Mouse (Mus musculus) 3T3-L1 (cell line): ENCODE measurements around the gene Lrrc8d.
A peak's percentile ranks its signal among the peaks of the same experiment; 100 is the strongest.

Experiments
- DNase-seq: peaks from one replicate; pipeline ENCODE4 v3.0.0-alpha.2; 2015; ENCODE audit warnings: low read depth, low spot score

Gene Lrrc8d

DNA sequence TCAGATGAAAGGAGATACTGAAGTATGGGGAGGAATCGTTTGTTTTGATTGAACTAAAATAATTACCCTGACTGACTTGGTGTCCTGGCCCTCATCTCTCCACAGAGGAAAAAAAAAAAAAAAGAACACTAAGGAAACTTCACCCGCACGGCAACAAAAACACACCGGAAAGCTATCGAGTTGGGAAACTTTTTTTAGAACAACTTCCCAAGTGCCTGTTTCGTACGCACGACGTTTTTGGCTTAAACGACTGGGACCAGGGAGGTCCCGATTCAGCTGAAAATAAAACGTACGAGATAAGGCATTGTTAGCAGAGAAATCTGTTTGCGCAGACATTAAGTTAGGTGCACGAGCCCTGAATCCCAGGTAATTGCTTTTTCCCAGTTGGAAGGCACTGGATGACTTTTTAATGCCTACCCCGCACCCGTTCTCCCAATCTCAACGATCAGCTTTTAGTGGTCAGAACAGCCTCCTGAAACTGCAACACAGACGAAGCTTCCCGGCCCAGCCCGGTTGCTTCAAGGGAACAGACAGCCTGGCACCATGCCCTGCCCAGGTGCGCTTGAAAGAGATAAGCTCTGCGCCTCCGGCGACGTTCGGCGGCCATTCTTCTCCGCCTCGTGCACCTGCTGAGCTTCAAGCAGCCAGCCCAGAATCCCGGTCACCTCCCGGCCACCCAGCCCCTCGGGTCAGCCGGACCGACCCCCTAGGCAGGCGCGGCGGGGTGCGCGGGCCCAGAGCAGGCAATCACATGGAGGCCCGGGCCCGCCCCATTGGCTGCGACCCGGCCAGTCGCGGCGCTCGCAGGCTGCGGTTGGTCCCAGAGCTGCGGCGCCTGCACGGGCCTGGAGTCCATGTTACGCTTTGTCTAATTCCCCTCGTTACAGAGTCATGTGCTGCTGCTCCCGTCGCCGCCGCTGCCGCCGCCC lies at the start of gene Lrrc8d:
TSS of gene Lrrc8d (plus strand) at position 829 of the 929 bp plus-strand sequence.
- peak; percentile 66 for DNase-seq

DNA sequence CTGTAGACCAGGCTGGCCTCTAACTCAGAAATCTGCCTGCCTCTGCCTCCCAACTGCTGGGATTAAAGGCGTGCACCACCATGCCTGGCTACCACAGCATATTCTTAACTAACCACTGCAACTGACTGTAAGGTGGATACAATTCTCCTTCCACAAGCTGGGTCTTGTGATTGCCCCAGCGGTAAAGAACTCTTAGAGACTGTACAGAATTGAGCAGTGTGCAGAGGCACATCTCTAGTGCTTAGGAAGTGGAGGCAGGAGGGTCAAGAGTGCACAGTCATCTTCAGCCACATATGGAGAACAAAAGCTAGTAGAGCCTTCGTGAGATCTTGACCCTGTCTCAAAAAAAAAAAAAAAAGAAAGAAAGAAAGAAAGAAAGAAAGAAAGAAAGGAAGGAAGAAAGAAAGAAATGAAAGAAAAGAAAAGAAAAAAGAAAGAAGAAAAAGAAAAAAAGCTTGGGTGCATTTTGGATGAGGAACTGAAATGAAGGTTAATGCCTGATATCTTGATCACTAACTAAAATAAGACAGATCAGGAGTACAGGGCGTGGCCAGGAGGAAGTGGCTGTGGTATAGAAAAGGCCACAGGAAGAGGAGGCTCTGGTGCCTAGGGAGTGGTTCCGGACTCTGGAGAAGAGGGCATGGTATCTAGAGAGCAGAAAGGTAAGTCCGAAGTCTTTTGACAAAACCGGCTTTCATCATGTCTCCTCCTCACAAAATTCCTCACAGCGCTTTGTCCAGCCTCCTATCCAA lies 48.9 kb upstream of the Lrrc8d start:
- DNase-seq, result no peak

DNA sequence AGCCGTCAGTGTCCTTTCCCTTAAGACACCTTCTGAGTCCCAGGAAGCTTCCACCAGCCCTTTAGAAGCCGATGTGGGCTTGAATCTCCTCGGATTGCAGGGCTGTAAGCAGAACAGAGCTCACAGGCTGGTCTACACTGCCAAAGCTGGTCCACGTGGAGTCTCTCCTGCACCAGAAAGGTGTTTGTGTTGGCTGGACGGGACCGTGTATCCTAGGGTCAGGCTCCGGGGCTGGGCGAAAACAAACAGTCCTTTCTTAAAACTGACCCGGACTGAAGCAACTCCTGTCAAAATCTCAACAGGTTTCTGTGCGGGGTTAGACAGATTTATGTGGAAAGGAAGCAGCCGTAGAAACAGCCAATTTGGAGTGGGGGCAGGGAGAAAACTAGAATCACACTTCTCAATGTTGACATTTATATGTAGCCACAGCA lies 48.2 kb upstream of the Lrrc8d start:
- DNase-seq, result no peak

DNA sequence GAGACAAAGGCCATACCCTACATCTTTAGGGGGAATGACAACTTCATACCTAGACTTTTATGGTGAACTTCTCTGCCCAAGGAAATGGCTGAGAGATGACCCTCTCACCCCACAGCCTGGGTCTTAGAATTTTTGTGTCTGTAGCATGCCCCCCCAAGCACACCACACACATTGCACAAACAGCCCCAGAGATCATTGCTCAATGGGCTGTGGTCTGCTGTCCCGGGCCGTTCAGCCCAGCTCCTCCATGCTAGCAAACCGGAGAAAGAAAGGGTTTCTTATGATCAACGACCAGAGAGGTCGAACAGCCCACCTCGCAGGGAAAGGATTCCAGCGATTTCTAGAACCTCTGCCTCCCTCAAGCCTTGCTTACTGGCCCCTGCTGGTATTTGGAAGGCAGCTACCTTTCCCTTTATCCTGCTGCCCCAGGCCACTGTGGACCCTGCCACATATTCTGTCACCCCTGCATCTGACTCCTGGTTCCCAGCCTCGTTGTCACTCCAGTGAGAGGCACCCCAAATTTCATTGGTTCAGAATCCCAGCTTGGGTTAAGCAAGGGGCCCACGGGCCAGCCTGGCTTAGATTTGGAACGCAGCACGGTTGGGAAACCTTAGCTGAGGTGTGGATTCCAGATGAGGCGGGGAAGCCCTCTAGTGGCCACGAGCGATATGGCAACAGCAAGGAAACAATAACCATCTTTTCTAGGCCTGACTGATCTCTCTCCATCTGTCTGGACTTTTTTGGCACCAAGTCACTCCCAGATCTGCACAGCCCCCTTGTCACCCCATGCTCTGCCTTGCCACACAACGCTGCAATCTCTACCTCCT lies 45.3 kb upstream of the Lrrc8d start:
- DNase-seq, result peak; percentile 87

DNA sequence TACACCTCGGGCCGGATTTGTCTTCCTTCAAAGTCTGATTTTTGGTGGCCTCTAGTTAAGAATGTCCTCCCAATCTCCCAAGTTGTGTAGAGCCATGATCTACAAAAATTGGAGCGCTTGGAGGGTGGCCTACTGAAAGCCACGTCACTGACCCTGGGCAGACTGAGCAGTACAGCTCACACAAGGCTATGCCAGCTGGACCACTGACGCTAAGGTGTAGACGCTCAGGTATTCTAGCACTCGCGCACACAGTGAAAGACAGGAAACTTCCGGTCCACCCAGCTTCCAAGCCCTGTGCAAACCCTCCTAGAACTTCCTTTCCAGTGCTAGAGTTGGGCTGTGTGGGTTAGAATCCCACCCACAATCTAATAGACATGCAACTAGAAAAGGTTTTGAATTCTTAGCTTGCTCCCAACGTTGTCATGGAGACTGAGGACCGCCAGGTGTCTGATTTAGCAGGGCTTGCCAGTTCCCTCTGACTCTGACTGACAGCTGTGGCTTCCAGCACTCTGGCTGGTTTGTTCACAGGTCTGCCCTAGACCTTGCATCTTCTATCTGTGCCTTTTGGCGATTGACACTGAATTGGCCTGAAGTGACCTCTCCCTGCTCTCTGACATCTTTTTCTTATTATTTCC lies 44.6 kb upstream of the Lrrc8d start:
- no peak for DNase-seq

DNA sequence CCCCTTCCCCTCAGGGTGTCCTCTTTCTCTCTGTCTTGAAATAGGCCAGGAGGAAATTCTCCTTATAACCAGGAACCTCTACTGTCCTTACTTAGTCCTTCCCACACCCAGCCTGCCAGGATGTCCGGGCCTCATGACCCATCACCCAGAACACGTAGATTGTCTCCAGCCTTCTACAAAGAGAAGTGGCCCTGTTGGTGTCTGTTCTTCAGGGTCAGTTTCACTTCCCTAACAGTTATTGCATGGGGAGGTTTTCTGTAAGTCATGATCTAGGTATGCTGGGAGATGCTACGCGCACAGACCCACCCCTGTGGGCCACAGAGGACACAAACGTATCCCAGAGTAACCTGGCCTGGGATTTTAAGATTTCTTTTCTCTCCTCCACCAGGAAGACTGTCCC lies 37.9 kb upstream of the Lrrc8d start:
- DNase-seq, result no peak

DNA sequence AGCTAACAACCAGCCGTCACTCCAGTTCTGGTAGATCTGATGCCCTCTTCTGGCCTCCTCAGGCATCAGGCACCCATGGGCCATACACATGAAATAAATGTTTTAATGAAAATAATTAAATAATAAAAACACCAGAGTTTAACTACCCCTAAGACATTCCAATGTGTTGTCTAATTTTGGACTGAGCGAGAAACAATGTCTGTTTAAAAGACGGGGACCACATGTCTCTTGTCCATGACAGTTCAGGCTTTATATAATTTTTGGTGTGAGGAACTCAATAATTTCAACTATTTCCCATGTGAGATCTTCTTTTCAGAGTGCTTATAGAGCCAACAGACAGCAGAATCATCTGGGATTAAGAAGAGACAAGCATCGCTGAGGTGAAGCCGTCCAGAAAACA lies 32.8 kb upstream of the Lrrc8d start:
- no peak for DNase-seq

DNA sequence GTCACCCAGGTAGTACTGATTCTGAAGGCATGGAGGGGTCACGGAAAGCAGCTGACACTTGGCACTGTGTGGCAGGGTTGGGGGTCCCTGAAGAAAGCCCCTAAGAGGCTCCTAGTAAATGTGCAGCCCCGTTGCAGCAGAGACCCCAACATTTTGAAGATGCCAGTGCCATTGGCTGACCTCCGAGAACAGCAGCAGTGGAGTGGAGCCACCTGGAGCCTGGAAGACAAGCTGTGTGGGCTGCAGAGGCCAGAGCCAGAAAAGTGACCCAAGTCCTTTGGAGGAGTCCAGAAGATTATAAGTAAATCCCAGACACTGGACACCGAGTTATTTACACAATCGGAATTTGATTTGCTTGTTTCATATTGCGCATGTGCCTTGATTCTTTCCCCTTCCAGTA lies 32.4 kb upstream of the Lrrc8d start:
- DNase-seq, result no peak

DNA sequence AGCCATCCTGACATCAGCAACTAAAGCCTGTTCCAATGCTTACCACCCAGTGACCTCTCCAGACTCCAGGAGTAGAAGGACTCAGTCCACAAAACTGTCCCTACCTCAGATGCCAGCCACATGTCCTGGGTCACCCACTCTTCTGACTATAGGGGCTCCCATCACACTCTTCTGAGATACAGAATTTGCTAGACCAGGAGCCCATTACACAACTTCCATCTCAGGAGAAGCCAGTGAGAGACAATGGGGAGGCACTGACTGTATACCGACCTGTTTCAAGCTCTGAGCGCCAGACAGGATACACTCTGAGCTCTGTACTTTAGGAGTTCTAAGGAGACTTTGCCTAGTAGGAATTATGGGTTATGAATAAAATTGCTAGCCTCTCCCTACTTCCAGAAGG lies 30.7 kb upstream of the Lrrc8d start:
- DNase-seq, result no peak

DNA sequence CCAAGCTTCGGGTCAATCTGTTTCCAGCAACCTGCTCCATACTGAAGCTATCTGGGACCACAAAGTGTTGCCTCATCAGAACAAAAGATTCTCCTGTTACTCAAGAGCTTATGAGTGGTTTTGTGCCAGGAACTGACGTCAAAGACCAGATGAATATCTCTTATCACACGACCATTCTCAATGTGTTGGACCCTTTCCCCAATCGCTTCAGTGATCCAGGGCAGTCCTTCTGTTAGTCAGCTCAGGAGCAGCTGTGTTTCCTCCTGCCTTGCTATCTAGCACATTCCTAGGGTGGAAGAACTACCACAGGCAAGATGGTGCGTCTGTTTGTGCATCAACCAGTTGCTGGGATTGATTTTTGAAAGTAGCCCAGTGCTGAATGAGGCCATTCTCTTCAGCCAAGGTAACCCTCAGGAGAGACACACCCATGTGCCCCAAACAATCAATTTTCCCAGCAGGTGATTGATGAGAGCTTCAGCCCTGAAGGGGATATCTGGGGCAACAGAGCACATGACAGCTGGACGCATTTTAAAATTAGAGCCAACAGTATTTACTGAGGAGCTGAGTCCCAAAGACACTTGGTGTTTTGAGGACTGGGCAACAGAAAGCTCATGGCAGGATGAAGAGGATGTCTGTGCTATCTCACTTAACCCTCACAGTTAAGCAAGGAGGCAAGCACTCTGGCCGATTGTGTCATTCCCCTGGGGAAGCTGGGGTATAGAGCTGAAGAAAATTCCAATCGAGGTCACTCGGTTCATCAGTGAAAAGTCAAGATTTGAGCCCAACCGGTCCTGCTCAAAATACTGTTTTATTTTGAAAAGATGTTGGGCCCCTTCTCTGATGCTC lies 30.0 kb upstream of the Lrrc8d start:
- peak; percentile 29 for DNase-seq

DNA sequence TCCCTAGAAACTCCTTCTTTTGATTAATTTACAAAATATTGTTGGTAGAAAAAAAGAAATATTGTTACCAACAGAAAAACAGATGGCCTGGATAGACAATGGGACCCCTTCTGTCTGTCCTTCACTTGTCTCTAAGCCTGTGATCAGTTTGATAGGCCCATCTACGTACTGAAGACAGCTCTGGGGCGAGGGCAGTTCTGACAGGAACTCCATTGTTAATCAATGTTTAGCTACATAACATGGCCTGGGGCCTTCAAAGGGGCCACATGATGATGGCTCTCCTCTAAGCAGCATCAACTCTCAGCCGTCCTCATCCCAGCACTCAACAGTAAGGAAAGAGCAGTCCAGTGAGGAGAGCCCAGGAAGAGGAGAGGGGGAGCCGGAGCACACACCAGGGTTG lies 27.4 kb upstream of the Lrrc8d start:
- no peak for DNase-seq

DNA sequence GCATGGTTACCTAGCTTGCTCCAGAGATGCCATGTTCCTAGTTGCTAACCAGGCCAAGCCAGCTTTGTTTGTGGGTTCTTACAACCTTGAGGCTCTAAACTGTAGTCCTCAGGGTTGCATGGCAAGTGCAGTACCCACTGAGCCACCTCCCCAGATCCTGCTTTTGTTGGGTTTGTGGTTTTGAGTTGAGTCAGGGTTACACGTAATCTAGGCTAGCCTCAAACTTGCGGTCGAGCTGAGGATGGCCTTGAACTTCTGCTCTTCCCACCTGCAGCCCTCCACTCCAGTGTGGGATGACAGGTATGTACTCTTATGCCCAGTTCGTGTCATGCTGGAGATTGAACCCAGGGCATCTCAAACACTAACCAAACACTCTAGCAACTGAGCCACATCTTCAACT lies 24.3 kb upstream of the Lrrc8d start:
- no peak for DNase-seq

DNA sequence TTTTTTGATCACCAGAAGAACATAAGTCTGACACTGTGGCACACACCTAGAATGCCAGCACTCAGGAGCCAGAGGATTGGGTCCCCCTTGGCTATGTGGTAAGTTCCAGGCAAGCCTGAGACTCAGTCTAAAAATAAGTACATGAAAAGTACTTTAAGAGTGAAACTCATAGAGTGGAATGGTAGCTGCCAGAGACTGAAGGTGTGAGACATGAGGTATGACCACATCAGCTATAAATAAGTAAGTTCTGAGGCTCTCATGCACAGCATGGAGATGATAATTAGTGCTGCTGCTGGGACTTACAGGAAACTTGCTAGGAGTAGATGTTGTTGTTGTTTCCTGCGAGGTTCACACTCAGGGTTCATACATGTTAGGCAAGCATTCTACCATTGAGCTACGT lies 22.7 kb upstream of the Lrrc8d start:
- DNase-seq, result no peak

DNA sequence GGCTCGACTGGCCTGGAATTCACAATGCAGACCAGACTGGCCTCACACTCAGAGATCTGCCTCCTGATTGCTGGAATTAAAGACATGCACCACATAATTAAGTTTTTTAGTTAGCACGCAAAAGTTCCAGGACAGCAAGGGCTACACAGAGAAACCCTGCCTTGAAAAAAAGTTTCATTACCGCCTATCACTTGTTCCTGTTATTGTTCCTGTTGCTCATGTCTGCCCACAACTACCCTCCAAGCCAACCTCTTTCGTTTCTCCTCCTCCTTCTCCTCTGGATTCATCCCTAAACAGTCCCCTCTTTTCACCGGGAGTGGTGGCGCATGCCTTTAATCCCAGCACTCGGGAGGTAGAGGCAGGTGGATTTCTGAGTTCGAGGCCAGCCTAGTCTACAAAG lies 21.5 kb upstream of the Lrrc8d start:
- no peak for DNase-seq

DNA sequence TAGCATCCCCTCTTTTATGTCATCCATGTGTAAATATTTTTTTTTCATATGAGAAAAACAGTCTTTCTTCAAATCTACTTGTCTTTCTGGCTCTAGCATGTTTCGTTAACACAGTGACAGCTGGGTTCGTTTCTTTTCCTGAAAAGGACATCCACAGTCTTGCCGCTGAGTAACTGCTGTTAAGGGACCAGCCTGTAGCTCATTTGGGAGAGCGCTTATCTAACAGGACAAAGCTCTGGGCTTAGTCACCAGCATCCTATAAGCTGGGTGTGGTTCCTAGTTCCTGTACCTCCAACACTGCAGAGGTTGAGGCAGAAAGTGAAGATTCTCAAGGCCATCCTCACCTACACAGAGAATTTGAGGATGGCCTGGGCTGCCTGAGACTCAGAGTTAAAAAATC lies 20.5 kb upstream of the Lrrc8d start:
- peak; percentile 25 for DNase-seq

DNA sequence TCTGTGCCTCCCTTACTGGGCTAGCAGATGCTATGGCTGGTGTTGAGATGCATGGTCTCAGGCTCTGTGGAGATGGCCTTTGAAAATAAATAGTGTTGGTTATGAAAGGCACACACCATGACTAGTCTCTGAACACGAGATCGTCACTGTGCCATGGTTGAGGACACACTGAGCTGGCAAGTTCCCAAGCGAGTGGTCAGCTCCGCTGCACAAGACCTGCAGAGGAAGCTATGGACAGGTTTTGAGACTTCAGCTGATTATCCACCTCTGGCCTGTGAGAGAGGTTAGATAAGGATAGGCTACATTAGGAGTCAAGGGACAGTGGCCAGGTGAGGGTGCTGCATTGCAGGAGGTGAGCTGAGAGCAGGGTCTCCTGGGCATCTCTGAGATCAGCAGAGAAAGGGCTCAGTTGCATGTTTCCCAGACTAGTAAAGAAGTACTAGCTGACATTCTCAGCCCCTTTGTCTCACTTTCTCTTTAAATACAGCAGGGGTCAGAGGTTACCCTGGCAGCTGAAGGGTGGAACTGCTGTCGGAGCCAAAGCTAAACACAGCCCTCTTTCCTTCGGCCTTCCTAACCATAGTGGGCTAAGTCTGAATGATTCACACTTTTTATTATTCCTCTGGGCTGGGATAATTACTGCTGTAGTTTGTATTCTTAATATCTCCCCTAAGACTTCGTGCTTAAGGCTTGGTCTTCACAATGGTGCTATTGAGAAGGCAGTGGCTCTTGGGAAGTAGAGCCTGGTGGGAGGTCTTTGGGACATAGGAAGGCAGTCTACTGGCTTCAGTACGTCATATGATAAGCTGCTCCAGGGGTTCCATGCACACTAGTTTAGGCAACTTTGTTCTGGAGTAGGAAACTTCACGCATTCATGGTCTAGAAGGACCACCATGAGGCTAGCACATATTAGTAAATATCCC lies 19.6 kb upstream of the Lrrc8d start:
- no peak for DNase-seq

DNA sequence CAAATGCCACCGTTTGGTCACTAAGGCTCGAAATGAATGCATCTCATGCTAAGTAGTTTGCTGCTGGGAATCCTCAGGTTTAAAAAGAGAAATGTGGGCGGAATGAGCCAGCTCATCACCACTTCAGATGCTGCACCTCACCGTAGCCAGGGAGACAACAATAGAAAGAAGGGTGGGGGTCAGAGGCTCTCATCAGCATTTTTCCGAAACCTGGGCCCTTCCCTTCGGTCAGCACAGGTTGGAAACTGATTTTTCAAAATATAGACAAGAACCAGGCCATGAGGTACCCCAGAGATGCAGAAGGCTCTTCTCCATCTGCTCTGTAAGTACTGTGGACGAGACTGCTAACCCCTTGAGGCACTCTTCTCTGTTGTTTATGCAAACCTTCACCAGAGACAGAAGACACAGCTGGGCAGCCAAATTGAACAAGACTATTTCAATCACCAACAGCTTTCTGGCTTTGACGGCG lies 17.6 kb upstream of the Lrrc8d start:
- no peak for DNase-seq

DNA sequence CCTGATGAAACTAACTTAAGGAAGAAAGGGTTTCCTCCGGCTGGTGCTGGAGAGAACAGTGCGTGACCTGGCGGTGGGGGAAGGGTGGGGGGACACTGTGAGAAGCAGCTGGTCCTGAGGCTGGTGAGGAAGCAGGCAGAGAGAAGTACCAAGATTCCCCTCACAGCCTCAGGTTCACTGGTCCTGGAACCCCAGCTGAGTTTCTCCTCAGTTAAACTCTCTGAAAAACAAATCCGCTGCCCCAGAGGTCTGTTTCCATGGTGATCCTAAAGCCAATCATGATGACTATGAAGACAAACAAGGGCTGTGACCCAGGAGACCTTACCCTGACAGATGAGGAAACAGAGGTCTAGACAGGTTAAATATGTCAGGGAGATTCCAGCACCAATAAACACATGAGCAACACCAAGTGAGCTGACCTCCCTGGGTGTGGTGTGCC lies 15.8 kb upstream of the Lrrc8d start:
- no peak for DNase-seq

DNA sequence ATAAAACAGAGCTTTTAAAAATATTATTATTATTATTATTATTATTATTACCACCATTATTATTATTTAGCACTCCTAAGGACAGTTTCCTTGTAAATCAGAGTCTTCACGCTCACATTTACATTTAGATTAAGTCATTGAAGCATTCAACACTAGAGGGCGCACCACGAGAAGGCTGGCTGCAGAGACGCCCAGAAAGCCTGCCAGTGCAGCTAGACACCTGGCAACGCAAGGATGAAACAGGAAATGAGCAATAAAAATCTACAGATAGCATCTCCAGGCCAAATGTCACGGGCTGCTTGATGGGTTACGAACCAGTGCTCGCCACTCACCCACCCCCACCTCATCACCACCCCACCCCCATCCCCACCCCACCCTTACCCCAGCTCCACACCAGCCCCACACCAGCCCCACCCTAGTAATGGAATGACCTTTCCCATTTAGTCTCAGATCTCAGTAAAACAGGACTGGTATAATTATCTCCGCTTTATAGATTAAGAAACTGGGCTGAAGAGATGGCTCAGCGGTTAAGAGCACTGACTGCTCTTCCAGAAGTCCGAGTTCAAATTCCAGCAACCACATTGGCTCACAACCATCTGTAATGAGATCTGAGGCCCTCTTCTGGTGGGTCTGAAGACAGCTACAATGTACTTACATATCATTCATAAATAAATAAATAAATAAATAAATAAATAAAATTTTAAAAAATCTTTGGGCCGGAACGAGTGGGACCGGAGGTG lies 14.7 kb upstream of the Lrrc8d start:
- DNase-seq, result peak; percentile 95
